Mouse (Mus musculus) liver, adult 2 months (tissue): Measurements from ENCODE around the gene Gm773. TPM values are rescaled to one million over a fixed set of nuclear protein-coding genes. Genes with fewer than 3 reads are reported as not detected.
"Not testable (repeated sequence)": the region's sequence is repeated elsewhere in the genome, so short reads cannot be mapped to it uniquely, and the experiment has no call there.

Experiments used
- DNase-seq: peaks from one replicate; pipeline ENCODE4 v3.0.0-alpha.2; 2011; ENCODE audit warnings: low read depth, low spot score; ENCODE audit errors: extremely low read depth
- H3K27ac ChIP-seq: fragments of 200-500 bp; replicated peaks from 2 replicates; pipeline ENCODE4 v1.5.1; 2012; ENCODE audit warnings: low read depth, mild to moderate bottlenecking, control low read depth, inconsistent platforms, low read length; ENCODE audit not compliant: insufficient read depth
- H3K27me3 ChIP-seq: fragments of 200-500 bp; 2 replicates; pipeline ENCODE4 v1.6.1; 2012; ENCODE audit warnings: mild to moderate bottlenecking, moderate library complexity, low read length, inconsistent platforms; ENCODE audit not compliant: control insufficient read depth, insufficient read depth
- H3K36me3 ChIP-seq: fragments of 200-500 bp; 2 replicates; pipeline ENCODE4 v1.6.1; 2012; ENCODE audit warnings: low read length, inconsistent platforms; ENCODE audit not compliant: control insufficient read depth, insufficient read depth
- H3K4me1 ChIP-seq: fragments of 200-500 bp; 2 replicates; pipeline ENCODE4 v1.6.1; 2011; ENCODE audit warnings: low read length; ENCODE audit not compliant: control insufficient read depth, insufficient read depth
- H3K4me3 ChIP-seq: fragments of 200-500 bp; 2 replicates; pipeline ENCODE4 v1.5.1; 2011; ENCODE audit warnings: low read depth, mild to moderate bottlenecking, control low read depth, low read length, moderate library complexity; ENCODE audit not compliant: insufficient read depth
- H3K79me2 ChIP-seq: fragments of 200-500 bp; 2 replicates; pipeline ENCODE4 v1.6.1; 2012; ENCODE audit warnings: inconsistent platforms, mild to moderate bottlenecking, low read length, moderate library complexity; ENCODE audit not compliant: control insufficient read depth, insufficient read depth
- H3K9ac ChIP-seq: fragments of 200-500 bp; 2 replicates; pipeline ENCODE4 v1.6.1; 2012; ENCODE audit warnings: low read depth, mild to moderate bottlenecking, control low read depth, inconsistent platforms, low read length
- CTCF ChIP-seq: fragments of 200-500 bp; IDR thresholded peaks from 2 replicates; pipeline ENCODE4 v1.5.1; 2011; ENCODE audit warnings: low read depth, low read length, control low read depth
- POLR2A ChIP-seq: fragments of 200-500 bp; IDR thresholded peaks from 2 replicates; pipeline ENCODE4 v1.6.1; 2011; ENCODE audit warnings: low read length, control low read depth; ENCODE audit not compliant: insufficient read depth; ENCODE audit errors: extremely low read depth
- WGBS: fragments of 180-500 bp; shearing (Covaris S2); methylation state at CpG from one replicate; pipeline ENCODE4 v1.1.7; 2018; 5-methylcytosine and 5-hydroxymethylcytosine counted together
- polyA plus RNA-seq: library from polyadenylated mRNA; depleted of rRNA; stranded (reverse); fragments of >200 nt; gene quantifications from 2 replicates; pipeline ENCODE4 v1.2.3, GENCODE M21; 2012; rRNA removed
- total RNA-seq: library from RNA; depleted of rRNA; stranded (reverse); fragments of >200 nt; gene quantifications from 2 replicates; pipeline ENCODE4 v1.2.3, GENCODE M21; 2014; rRNA removed

Gene Gm773
- total RNA-seq (not detected in 2 replicates), polyA plus RNA-seq (not detected in 2 replicates)

DNA sequence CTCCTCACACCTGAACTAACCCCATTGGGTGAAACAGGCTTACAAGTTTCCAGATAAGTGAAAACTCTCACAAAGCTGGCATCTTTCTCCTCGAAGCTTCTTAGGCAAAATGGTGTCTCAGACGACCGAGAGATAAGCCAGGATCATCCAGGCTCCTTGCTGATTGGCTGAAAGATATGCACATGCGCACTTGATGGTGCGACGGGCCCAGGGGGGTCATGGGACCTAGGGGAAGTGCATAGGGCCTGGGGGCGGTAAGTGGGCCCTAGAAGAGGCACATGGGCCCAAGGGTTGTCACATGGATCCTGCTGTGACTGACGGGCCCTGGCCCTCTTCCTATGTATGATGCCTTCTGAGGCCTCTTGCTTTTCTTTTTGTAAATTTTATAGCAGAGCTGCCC, at the start of gene Gm773:
Gm773 (minus strand) TSS at position 111 of the 400 bp plus-strand sequence.
- 89% methylated on average over 8 of the region's 8 CpGs for WGBS
- no peak for DNase-seq
- no peak for TF ChIP-seq POLR2A
- TF ChIP-seq CTCF, result no peak
- no peak within 1 kb of the TSS for H3K4me3 ChIP-seq
- no peaks in the 10 kb centered on the region for H3K27me3 ChIP-seq
- no peaks in the 10 kb centered on the region for H3K36me3 ChIP-seq
- H3K79me2 ChIP-seq, result no peaks in the 10 kb centered on the region
- no peaks in the 10 kb centered on the region for H3K4me1 ChIP-seq
- no peak within 1 kb of the TSS for H3K9ac ChIP-seq
- H3K27ac ChIP-seq, result no peak within 1 kb of the TSS

GRCm38 (mm10) chrX:56186449-56186848, 26.2 kb downstream of the Gm773 start:
- H3K79me2 ChIP-seq, H3K4me1 ChIP-seq, H3K4me3 ChIP-seq, H3K36me3 ChIP-seq, DNase-seq, H3K27me3 ChIP-seq, H3K27ac ChIP-seq, H3K9ac ChIP-seq: not testable (repeated sequence)
- no CpG with 5 or more reads among the region's 1 CpGs for WGBS

DNA sequence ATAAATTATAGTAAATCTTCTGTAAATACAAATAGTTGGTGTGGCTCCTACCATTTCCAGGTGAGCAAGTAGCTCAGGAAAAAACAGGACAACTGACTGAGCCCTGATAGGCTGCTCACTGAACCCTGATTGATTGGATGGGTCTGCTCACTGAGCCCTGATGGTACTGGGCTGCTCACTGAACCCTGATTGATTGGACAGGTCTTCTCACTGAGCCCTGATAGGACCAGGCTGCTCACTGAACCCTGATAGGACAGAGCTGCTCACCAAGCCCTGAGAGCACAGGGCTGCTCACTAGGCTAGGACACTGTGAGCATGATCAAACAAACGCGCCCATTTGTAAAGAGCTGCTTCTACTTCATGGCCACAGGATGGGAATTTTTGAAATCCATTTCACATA, 61.3 kb downstream of the Gm773 start:
- no peaks in the 10 kb centered on the region for H3K4me1 ChIP-seq
- H3K27ac ChIP-seq, result no peak overlapping the region
- no peaks in the 10 kb centered on the region for H3K27me3 ChIP-seq
- no peak for DNase-seq
- H3K4me3 ChIP-seq, result no peak overlapping the region
- TF ChIP-seq CTCF, result no peak
- TF ChIP-seq POLR2A, result no peak
- H3K79me2 ChIP-seq, result no peaks in the 10 kb centered on the region
- 77% methylated on average over 2 of the region's 2 CpGs for WGBS
- no peaks in the 10 kb centered on the region for H3K36me3 ChIP-seq
- H3K9ac ChIP-seq, result no peak overlapping the region

Other genes with a start within 250 kb of the Gm773 start
- 0.47 TPM in 1 of 2 replicates, not detected in the other for gene 3830403N18Rik, start 76.3 kb downstream of the Gm773 start, total RNA-seq
- gene 3830403N18Rik, start 76.3 kb downstream of the Gm773 start, polyA plus RNA-seq, result not detected in 2 replicates
- gene Zfp449, start 133.5 kb upstream of the Gm773 start, total RNA-seq, result 0.37 and 0.54 TPM in 2 replicates
- gene Zfp449, start 133.5 kb upstream of the Gm773 start, polyA plus RNA-seq, result 0.04 and 0.10 TPM in 2 replicates
- 0.07 and 0.09 TPM in 2 replicates for gene Smim10l2a, start 161.7 kb upstream of the Gm773 start, total RNA-seq
- gene Smim10l2a, start 161.7 kb upstream of the Gm773 start, polyA plus RNA-seq, result 0.05 and 0.12 TPM in 2 replicates
- gene Gm2174, start 235.1 kb upstream of the Gm773 start, total RNA-seq, result not detected in 2 replicates
- gene Gm2174, start 235.1 kb upstream of the Gm773 start, polyA plus RNA-seq, result not detected in 2 replicates
- 2.9 and 3.1 TPM in 2 replicates for gene Ints6l, start 242.0 kb upstream of the Gm773 start, total RNA-seq
- 0.81 and 1.2 TPM in 2 replicates for gene Ints6l, start 242.0 kb upstream of the Gm773 start, polyA plus RNA-seq